Mouse (Mus musculus) heart, adult 2 months (tissue): ENCODE results near the gene Brd4. TPM values are rescaled to one million over a fixed set of nuclear protein-coding genes. Genes with fewer than 3 reads are reported as not detected.

Source experiments
- DNase-seq, 2 experiments: peaks; one replicate each; pipeline ENCODE4 v3.0.0; 2021
- H3K27ac ChIP-seq: fragments of 200-600 bp; 2 replicates; pipeline ENCODE4 v1.8.1; 2022
- H3K27me3 ChIP-seq: fragments of 200-500 bp; 2 replicates; pipeline ENCODE4 v1.6.1; 2012; ENCODE audit warnings: mild to moderate bottlenecking, low read length, inconsistent platforms, mixed read lengths; ENCODE audit not compliant: control insufficient read depth, insufficient read depth
- H3K36me3 ChIP-seq: fragments of 200-500 bp; 2 replicates; pipeline ENCODE4 v1.6.1; 2012; ENCODE audit warnings: low read length, inconsistent platforms; ENCODE audit not compliant: control insufficient read depth, insufficient read depth
- H3K4me1 ChIP-seq: fragments of 200-500 bp; 2 replicates; pipeline ENCODE4 v1.6.1; 2011; ENCODE audit warnings: low read length; ENCODE audit not compliant: control insufficient read depth, insufficient read depth
- H3K4me3 ChIP-seq: fragments of 200-600 bp; 2 replicates; pipeline ENCODE4 v1.8.1; 2022
- H3K79me2 ChIP-seq: fragments of 200-500 bp; replicated peaks from 2 replicates; pipeline ENCODE4 v1.6.1; 2012; ENCODE audit warnings: mild to moderate bottlenecking, inconsistent platforms, low read length, moderate library complexity, mixed read lengths; ENCODE audit not compliant: control insufficient read depth, insufficient read depth
- H3K9ac ChIP-seq: fragments of 200-500 bp; 2 replicates; pipeline ENCODE4 v1.6.1; 2012; ENCODE audit warnings: low read depth, mild to moderate bottlenecking, control low read depth, inconsistent platforms, low read length, mixed read lengths
- CTCF ChIP-seq: fragments of 200-600 bp; IDR thresholded peaks from 2 replicates; pipeline ENCODE4 v1.8.1; 2022; ENCODE audit warnings: antibody characterized with exemption, mild to moderate bottlenecking, moderate library complexity
- EP300 ChIP-seq: fragments of 200-500 bp; IDR thresholded peaks from 2 replicates; pipeline ENCODE4 v1.6.1; 2011; ENCODE audit warnings: low read depth, low read length, control low read depth; ENCODE audit not compliant: insufficient read depth
- POLR2A ChIP-seq: fragments of 200-500 bp; IDR thresholded peaks from 2 replicates; pipeline ENCODE4 v1.6.1; 2011; ENCODE audit warnings: mild to moderate bottlenecking, low read depth, low read length, control low read depth; ENCODE audit not compliant: insufficient read depth
- WGBS: fragments of 180-500 bp; shearing (Covaris S2); methylation state at CpG from one replicate; pipeline ENCODE4 v1.1.7; 2018; 5-methylcytosine and 5-hydroxymethylcytosine counted together
- intact Hi-C: fragments of 180-260 bp; cut with DNase I; formaldehyde crosslinking; loops from one replicate; pipeline ENCODE4 v1.15.1; 2025
- polyA plus RNA-seq: library from polyadenylated mRNA; depleted of rRNA; stranded (reverse); fragments of >200 nt; gene quantifications from 2 replicates; pipeline ENCODE4 v1.2.3, GENCODE M21; 2012
- total RNA-seq, 2 experiments: library from RNA; stranded (reverse); gene quantifications; 2 replicates each; pipeline ENCODE4 v1.2.3; 2021

Brd4 gene
- total and polyA plus RNA-seq, 3 experiments, result 21.7 to 55.6 (median 53.3) TPM

GRCm38 (mm10) chr17:32188863-32189636 is 95.5 kb downstream of the Brd4 start, which contains the start of gene Ephx3:
Ephx3 (minus strand) TSS chr17:32189549.
- no peaks in the 10 kb centered on the region for H3K36me3 ChIP-seq
- H3K27me3 ChIP-seq, result no peaks in the 10 kb centered on the region
- 12% methylated on average over 42 of the region's 42 CpGs for WGBS
- H3K27ac ChIP-seq, result peak within 1 kb of the TSS; percentile 41
- intact Hi-C loops, result no loop called here
- H3K4me3 ChIP-seq, result peak within 1 kb of the TSS; percentile 23
- H3K79me2 ChIP-seq, result no peaks in the 10 kb centered on the region
- no peak for TF ChIP-seq POLR2A
- TF ChIP-seq CTCF, result no peak
- no peak for TF ChIP-seq EP300
- peak within 1 kb of the TSS; percentile 15 for H3K9ac ChIP-seq
- peaks cover 4% of the 10 kb centered on the region for H3K4me1 ChIP-seq
- DNase-seq, result peak in 1 of 2 experiments; percentile 37

GRCm38 (mm10) chr17:32183017-32183416 is 101.5 kb downstream of the Brd4 start:
- Histone ChIP-seq H3K4me3 (no peak overlapping the region), H3K36me3 (no peaks in the 10 kb centered on the region), H3K79me2 (no peaks in the 10 kb centered on the region), H3K9ac (no peak overlapping the region), H3K4me1 (no peaks in the 10 kb centered on the region), H3K27me3 (no peaks in the 10 kb centered on the region), H3K27ac (no peak overlapping the region)
- no peak for TF ChIP-seq EP300
- TF ChIP-seq CTCF, result no peak
- TF ChIP-seq POLR2A, result no peak
- intact Hi-C loops, result no loop called here
- no peak for DNase-seq
- WGBS, result 50% methylated on average over 8 of the region's 8 CpGs

- Histone ChIP-seq H3K4me3 (no peak overlapping the region), H3K4me1 (no peaks in the 10 kb centered on the region), H3K79me2 (no peaks in the 10 kb centered on the region), H3K27me3 (no peaks in the 10 kb centered on the region), H3K9ac (no peak overlapping the region), H3K36me3 (no peaks in the 10 kb centered on the region), H3K27ac (peak overlapping the region; percentile 40)
- intact Hi-C loops, result no loop called here
- no peak for TF ChIP-seq POLR2A
- no peak for TF ChIP-seq CTCF
- no peak for TF ChIP-seq EP300
- 56% methylated on average over 11 of the region's 11 CpGs for WGBS
- no peak for DNase-seq
These were observed 104.7 kb downstream of the Brd4 start for GRCm38 (mm10) chr17:32179621-32180491.

- H3K36me3 ChIP-seq, result no peaks in the 10 kb centered on the region
- intact Hi-C loops, result no loop called here
- no peak for DNase-seq
- H3K27me3 ChIP-seq, result no peaks in the 10 kb centered on the region
- WGBS, result 92% methylated on average over 4 of the region's 4 CpGs
- H3K79me2 ChIP-seq, result no peaks in the 10 kb centered on the region
- H3K4me3 ChIP-seq, result no peak overlapping the region
- H3K9ac ChIP-seq, result no peak overlapping the region
- peaks cover 2% of the 10 kb centered on the region for H3K4me1 ChIP-seq
- TF ChIP-seq CTCF (no peak), POLR2A (no peak), EP300 (no peak)
- no peak overlapping the region for H3K27ac ChIP-seq
These were observed 107.6 kb downstream of the Brd4 start for GRCm38 (mm10) chr17:32176919-32177318.

GRCm38 (mm10) chr17:32173166-32173565 is 111.4 kb downstream of the Brd4 start:
- Histone ChIP-seq H3K36me3 (no peaks in the 10 kb centered on the region), H3K79me2 (no peaks in the 10 kb centered on the region), H3K4me3 (no peak overlapping the region), H3K4me1 (peaks cover 2% of the 10 kb centered on the region), H3K27me3 (no peaks in the 10 kb centered on the region), H3K27ac (peak overlapping the region; percentile 73), H3K9ac (no peak overlapping the region)
- 0 out of 2 replicates have a peak, but pooled peaks have one; percentile 17 for TF ChIP-seq POLR2A
- TF ChIP-seq CTCF, result no peak
- TF ChIP-seq EP300, result peak; percentile 56; the same call in 1 of the 2 replicates
- DNase-seq, result peak; percentile 81 to 86
- intact Hi-C loops, result no loop called here
- 51% methylated on average over 7 of the region's 7 CpGs for WGBS

- no peak overlapping the region for H3K9ac ChIP-seq
- no peak for DNase-seq
- no peak overlapping the region for H3K4me3 ChIP-seq
- TF ChIP-seq EP300 (no peak), POLR2A (no peak), CTCF (no peak)
- no peaks in the 10 kb centered on the region for H3K79me2 ChIP-seq
- peaks cover 2% of the 10 kb centered on the region; the same call in 1 of the 2 replicates for H3K27me3 ChIP-seq
- no peaks in the 10 kb centered on the region for H3K36me3 ChIP-seq
- peaks cover 2% of the 10 kb centered on the region for H3K4me1 ChIP-seq
- WGBS, result 60% methylated on average over 2 of the region's 2 CpGs
- intact Hi-C loops, result no loop called here
- H3K27ac ChIP-seq, result peak overlapping the region; percentile 73
These were observed 112.0 kb downstream of the Brd4 start for GRCm38 (mm10) chr17:32172485-32172884.
